Mouse (Mus musculus) R1 (cell line): ENCODE results near the gene Zfp605.
A peak's percentile ranks its signal among the peaks of the same experiment; 100 is the strongest.

Experiments
- DNase-seq: peaks from one replicate; pipeline ENCODE4 v3.0.0-alpha.2; 2018; ENCODE audit warnings: low read depth, low spot score

The Zfp605 gene

GRCm38 (mm10) chr5:110107581-110108304 is 2.1 kb upstream of the Zfp605 start, which contains the start of gene Gtpbp6:
TSS of gene Gtpbp6 (minus strand) at chr5:110108197.
- DNase-seq, result peak; percentile 99

- DNase-seq, result no peak
Observed at GRCm38 (mm10) chr5:110108305-110108628, 1.6 kb upstream of the Zfp605 start.

GRCm38 (mm10) chr5:110122380-110122779 is 12.5 kb downstream of the Zfp605 start:
- DNase-seq, result peak; percentile 69

GRCm38 (mm10) chr5:110135293-110136086 is 25.6 kb downstream of the Zfp605 start, which contains the start of gene Chfr:
TSS of gene Chfr (plus strand) at chr5:110135842.
- peak; percentile 98 for DNase-seq

GRCm38 (mm10) chr5:110136087-110136464 is 26.2 kb downstream of the Zfp605 start:
- no peak for DNase-seq

GRCm38 (mm10) chr5:110137816-110138215 is 27.9 kb downstream of the Zfp605 start:
- DNase-seq, result no peak

- DNase-seq, result no peak
Observed at GRCm38 (mm10) chr5:110139325-110139724, 29.4 kb downstream of the Zfp605 start.

GRCm38 (mm10) chr5:110140424-110140823 is 30.5 kb downstream of the Zfp605 start:
- DNase-seq, result no peak

- DNase-seq, result no peak
Observed at GRCm38 (mm10) chr5:110142309-110142708, 32.4 kb downstream of the Zfp605 start.

GRCm38 (mm10) chr5:110143007-110143406 is 33.1 kb downstream of the Zfp605 start:
- peak; percentile 40 for DNase-seq

- DNase-seq, result no peak
Observed at GRCm38 (mm10) chr5:110169374-110169773, 59.5 kb downstream of the Zfp605 start.

- DNase-seq, result peak; percentile 93
Observed at GRCm38 (mm10) chr5:110176362-110177020, 66.6 kb downstream of the Zfp605 start, which contains the start of gene Golga3. TSS of gene Golga3 (plus strand) at chr5:110176701.

- no peak for DNase-seq
Observed at GRCm38 (mm10) chr5:110177021-110177420, 67.1 kb downstream of the Zfp605 start.

- DNase-seq, result no peak
Observed at GRCm38 (mm10) chr5:110178628-110179027, 68.7 kb downstream of the Zfp605 start.
